Mouse (Mus musculus) mature B cell (primary cell): ENCODE data around the gene Slc12a8.

Source experiments
- in situ Hi-C: fragments of 300-500 bp; cut with MboI; formaldehyde crosslinking; loops from 2 replicates; pipeline ENCODE4 v1.14.3; 2019

Slc12a8 gene

GRCm38 (mm10) chr16:33675151-33675847 is 158.2 kb downstream of the Slc12a8 start:
- in situ Hi-C loops: no loop called here

GRCm38 (mm10) chr16:33675848-33676184 is 158.7 kb downstream of the Slc12a8 start:
- in situ Hi-C loops: no loop called here

GRCm38 (mm10) chr16:33676347-33677312 is 159.5 kb downstream of the Slc12a8 start:
- in situ Hi-C loops: no loop called here

- in situ Hi-C loops: no loop called here
Observed at GRCm38 (mm10) chr16:33677313-33677690, 160.2 kb downstream of the Slc12a8 start.

- in situ Hi-C loops: no loop called here
Observed at GRCm38 (mm10) chr16:33677901-33678300, 160.8 kb downstream of the Slc12a8 start.

GRCm38 (mm10) chr16:33680271-33680670 is 163.1 kb downstream of the Slc12a8 start:
- in situ Hi-C loops: no loop called here

- in situ Hi-C loops: no loop called here
Observed at GRCm38 (mm10) chr16:33680816-33681215, 163.7 kb downstream of the Slc12a8 start.

- in situ Hi-C loops: no loop called here
Observed at GRCm38 (mm10) chr16:33681661-33682060, 164.5 kb downstream of the Slc12a8 start.

GRCm38 (mm10) chr16:33682651-33683050 is 165.5 kb downstream of the Slc12a8 start:
- in situ Hi-C loops: no loop called here

- in situ Hi-C loops: no loop called here
Observed at GRCm38 (mm10) chr16:33683206-33684161, 166.4 kb downstream of the Slc12a8 start.

- in situ Hi-C loops: no loop called here
Observed at GRCm38 (mm10) chr16:33684162-33684702, 167.1 kb downstream of the Slc12a8 start, which contains the start of gene Heg1. TSS of gene Heg1 (plus strand) at chr16:33684370.

GRCm38 (mm10) chr16:33684703-33685701 is 167.9 kb downstream of the Slc12a8 start:
- in situ Hi-C loops: no loop called here

- in situ Hi-C loops: no loop called here
Observed at GRCm38 (mm10) chr16:33686056-33686455, 168.9 kb downstream of the Slc12a8 start.

GRCm38 (mm10) chr16:33687724-33688123 is 170.6 kb downstream of the Slc12a8 start:
- in situ Hi-C loops: no loop called here

- in situ Hi-C loops: no loop called here
Observed at GRCm38 (mm10) chr16:33690975-33691747, 174.0 kb downstream of the Slc12a8 start.

- in situ Hi-C loops: no loop called here
Observed at GRCm38 (mm10) chr16:33693553-33693952, 176.4 kb downstream of the Slc12a8 start.

GRCm38 (mm10) chr16:33696811-33697575 is 179.9 kb downstream of the Slc12a8 start:
- in situ Hi-C loops: no loop called here

- in situ Hi-C loops: no loop called here
Observed at GRCm38 (mm10) chr16:33697576-33698276, 180.6 kb downstream of the Slc12a8 start.
